Mouse (Mus musculus) c-Kit-positive CD71-negative TER-119-negative erythroid progenitor cells, embryonic 14.5 days (primary cell): ENCODE measurements at regions not wholly inside any gene's neighbourhood (a gene's known extent, or its start where the extent isn't known, plus 50 kb on each side); places are given as distances from the start of the nearest gene placed in this dataset.
"Not testable (repeated sequence)": the region's sequence is repeated elsewhere in the genome, so short reads cannot be mapped to it uniquely, and the experiment has no call there.

Source experiments
- DNase-seq: peaks from one replicate; pipeline ENCODE4 v3.0.0-alpha.2; 2013; ENCODE audit warnings: low read depth

- DNase-seq, result not testable (repeated sequence)
These were observed 63.5 kb downstream of the Olfr693 start for GRCm38 (mm10) chr7:106616932-106617331.

- DNase-seq, result no peak
These were observed 67.7 kb downstream of the Olfr693 start for GRCm38 (mm10) chr7:106612723-106613122.

- no peak for DNase-seq
These were observed 100.0 kb downstream of the Olfr693 start for GRCm38 (mm10) chr7:106580424-106580823.

- not testable (repeated sequence) for DNase-seq
These were observed 112.1 kb downstream of the Olfr693 start for GRCm38 (mm10) chr7:106568251-106568650.

GRCm38 (mm10) chr7:106550881-106551575 is 129.4 kb downstream of the Olfr693 start:
- DNase-seq, result peak; percentile 43

GRCm38 (mm10) chr7:106529433-106530102 is 150.8 kb downstream of the Olfr693 start:
- DNase-seq, result not testable (repeated sequence)

GRCm38 (mm10) chr7:106529023-106529422 is 151.4 kb downstream of the Olfr693 start:
- not testable (repeated sequence) for DNase-seq

- DNase-seq, result no peak
These were observed 185.5 kb downstream of the Olfr693 start for GRCm38 (mm10) chr7:106494851-106495250.
